Mouse (Mus musculus) C2C12 (cell line): Measurements from ENCODE around the gene Bckdhb. TPM values are rescaled to one million over a fixed set of nuclear protein-coding genes. Genes with fewer than 3 reads are reported as not detected.

Source experiments
- H3K27me3 ChIP-seq: one replicate; pipeline ENCODE4 v1.6.1; 2011; ENCODE audit not compliant: control insufficient read depth, insufficient read depth, insufficient read length
- H3K36me3 ChIP-seq: one replicate; pipeline ENCODE4 v1.6.1; 2011; ENCODE audit not compliant: control insufficient read depth, insufficient read depth
- H3K4me3 ChIP-seq: one replicate; pipeline ENCODE4 v1.5.1; 2011; ENCODE audit warnings: mild to moderate bottlenecking, control low read depth; ENCODE audit not compliant: poor library complexity, insufficient read depth, severe bottlenecking
- H3K79me2 ChIP-seq: one replicate; pipeline ENCODE4 v1.6.1; 2011; ENCODE audit not compliant: control insufficient read depth, insufficient read depth
- H3K79me3 ChIP-seq: one replicate; pipeline ENCODE4 v1.6.1; 2011; ENCODE audit warnings: low read depth, control low read depth
- H3ac ChIP-seq: one replicate; pipeline ENCODE3; 2011; ENCODE audit warnings: low read depth; ENCODE audit not compliant: control insufficient read depth, insufficient read length
- CEBPB ChIP-seq: IDR thresholded peaks from one replicate; pipeline ENCODE4 v1.6.1; 2011; ENCODE audit warnings: low read depth, mild to moderate bottlenecking, control low read depth, moderate library complexity
- CTCF ChIP-seq: IDR thresholded peaks from one replicate; pipeline ENCODE4 v1.5.1; 2011; ENCODE audit not compliant: control insufficient read depth, insufficient read depth, insufficient read length
- FOSL1 ChIP-seq: IDR thresholded peaks from one replicate; pipeline ENCODE4 v1.8.0; 2011; ENCODE audit warnings: mild to moderate bottlenecking, low read length; ENCODE audit not compliant: poor library complexity, insufficient read depth, severe bottlenecking
- MAX ChIP-seq: IDR thresholded peaks from one replicate; pipeline ENCODE4 v1.6.1; 2011; ENCODE audit warnings: mild to moderate bottlenecking, control low read depth
- MYOD1 ChIP-seq: IDR thresholded peaks from one replicate; pipeline ENCODE4 v1.6.1; 2011; ENCODE audit warnings: low read depth; ENCODE audit not compliant: control insufficient read depth, insufficient read length
- MYOG ChIP-seq: IDR thresholded peaks from one replicate; pipeline ENCODE4 v1.6.1; 2011; ENCODE audit not compliant: control insufficient read depth, insufficient read length; ENCODE audit errors: extremely low read depth
- USF1 ChIP-seq: IDR thresholded peaks from one replicate; pipeline ENCODE4 v1.6.1; 2011; ENCODE audit warnings: low read depth, mild to moderate bottlenecking, control low read depth, moderate library complexity
- polyA plus RNA-seq: library from polyadenylated mRNA; unstranded; fragments of >200 nt; fragmentation: generic; extraction: Trizol; gene quantifications from one replicate; pipeline ENCODE4 v1.2.1, GENCODE M21; 2012; ENCODE audit warnings: missing spikeins

Bckdhb gene
- polyA plus RNA-seq, 1 experiment: 1.8 TPM

GRCm38 (mm10) chr9:84135062-84135461 is 210.1 kb downstream of the Bckdhb start:
- TF ChIP-seq MYOG (no peak), CTCF (no peak), USF1 (no peak), MYOD1 (no peak), CEBPB (no peak), FOSL1 (no peak), MAX (no peak)
- H3K36me3 ChIP-seq: no peaks in the 10 kb centered on the region
- no peaks in the 10 kb centered on the region for H3K79me3 ChIP-seq
- H3K27me3 ChIP-seq: no peaks in the 10 kb centered on the region
- H3ac ChIP-seq: no peak overlapping the region
- H3K4me3 ChIP-seq: no peak overlapping the region
- no peaks in the 10 kb centered on the region for H3K79me2 ChIP-seq

- no peak overlapping the region for H3ac ChIP-seq
- no peak for TF ChIP-seq MYOG
- H3K4me3 ChIP-seq: no peak overlapping the region
- no peaks in the 10 kb centered on the region for H3K79me3 ChIP-seq
- no peaks in the 10 kb centered on the region for H3K36me3 ChIP-seq
- H3K79me2 ChIP-seq: no peaks in the 10 kb centered on the region
- no peaks in the 10 kb centered on the region for H3K27me3 ChIP-seq
Measured at GRCm38 (mm10) chr9:84137192-84137591, 212.2 kb downstream of the Bckdhb start.

GRCm38 (mm10) chr9:84148124-84148523 is 223.2 kb downstream of the Bckdhb start:
- Histone ChIP-seq H3K79me2 (no peaks in the 10 kb centered on the region), H3K4me3 (no peak overlapping the region), H3K36me3 (no peaks in the 10 kb centered on the region), H3ac (no peak overlapping the region), H3K79me3 (no peaks in the 10 kb centered on the region), H3K27me3 (no peaks in the 10 kb centered on the region)
- TF ChIP-seq CEBPB (no peak), MAX (no peak), FOSL1 (no peak), MYOG (no peak), CTCF (no peak), USF1 (no peak), MYOD1 (no peak)

Other genes starting within 250 kb of the Bckdhb start
- 5.1 TPM for gene Elovl4, start 118.9 kb upstream of the Bckdhb start, polyA plus RNA-seq
- gene Ttk, start 90.5 kb upstream of the Bckdhb start, polyA plus RNA-seq: 8.1 TPM